Mouse (Mus musculus) liver, embryonic 14 days (tissue): ENCODE results near the gene Ms4a15. TPM values are rescaled to one million over a fixed set of nuclear protein-coding genes. Genes with fewer than 3 reads are reported as not detected.

Source experiments
- polyA plus RNA-seq: library from polyadenylated mRNA; depleted of rRNA; stranded (reverse); fragments of >200 nt; gene quantifications from 2 replicates; pipeline ENCODE4 v1.2.3, GENCODE M21; 2012; rRNA removed

Ms4a15 gene
- not detected in 2 replicates for polyA plus RNA-seq

GRCm38 (mm10) chr19:10993150-10993549, at the start of gene Ms4a15:
Ms4a15 (minus strand) TSS chr19:10993250.

DNA sequence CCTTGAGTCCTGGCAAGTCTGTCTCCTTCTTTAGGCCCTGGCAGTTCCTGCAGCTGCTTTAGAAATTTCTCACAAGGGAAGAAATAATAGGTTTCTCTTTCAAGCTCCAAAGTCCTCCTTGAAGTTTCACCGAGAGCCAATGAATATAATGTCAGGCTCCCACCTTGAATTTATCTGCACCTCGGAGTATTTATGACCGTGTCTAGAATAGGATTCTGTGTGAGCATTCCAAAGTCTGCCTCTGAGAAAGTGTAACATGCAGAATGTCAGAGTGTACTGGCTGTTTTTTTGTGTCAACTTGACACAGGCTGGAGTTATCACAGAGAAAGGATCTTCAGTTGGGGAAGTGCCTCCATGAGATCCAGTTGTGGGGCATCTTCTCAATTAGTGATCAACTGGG, 24.8 kb upstream of the Ms4a15 start, which contains the start of gene Ms4a18:
TSS of gene Ms4a18 (minus strand) at position 141 of the 400 bp plus-strand sequence.

GRCm38 (mm10) chr19:10974238-10974865, 18.7 kb downstream of the Ms4a15 start, which contains the start of gene Ms4a10:
Ms4a10 (minus strand) TSS chr19:10974670.

GRCm38 (mm10) chr19:10949112-10949511, 43.9 kb downstream of the Ms4a15 start, which contains the start of gene Ccdc86:
Ccdc86 (minus strand) TSS chr19:10949266.

GRCm38 (mm10) chr19:10937110-10937563, 55.9 kb downstream of the Ms4a15 start, which contains the start of gene Ptgdr2:
Ptgdr2 (plus strand) TSS chr19:10937160.

Other genes starting within 250 kb of the Ms4a15 start
- not detected in 2 replicates for gene Cd6, start 163.2 kb downstream of the Ms4a15 start, polyA plus RNA-seq
- 3.6 and 4.0 TPM in 2 replicates for gene Slc15a3, start 153.5 kb downstream of the Ms4a15 start, polyA plus RNA-seq
- 2.2 and 2.7 TPM in 2 replicates for gene Tmem132a, start 123.3 kb downstream of the Ms4a15 start, polyA plus RNA-seq
- gene Tmem109, start 111.2 kb downstream of the Ms4a15 start, polyA plus RNA-seq: 10.6 and 11.7 TPM in 2 replicates
- 98.2 and 111 TPM in 2 replicates for gene Prpf19, start 98.0 kb downstream of the Ms4a15 start, polyA plus RNA-seq
- not detected in 2 replicates for gene Zp1, start 72.6 kb downstream of the Ms4a15 start, polyA plus RNA-seq
- 0.02 and 0.05 TPM in 2 replicates for gene Ptgdr2, start 56.1 kb downstream of the Ms4a15 start, polyA plus RNA-seq
- gene Ccdc86, start 44.0 kb downstream of the Ms4a15 start, polyA plus RNA-seq: 3.6 and 5.4 TPM in 2 replicates
- gene Ms4a10, start 18.6 kb downstream of the Ms4a15 start, polyA plus RNA-seq: not detected in 2 replicates
- gene Ms4a18, start 24.8 kb upstream of the Ms4a15 start, polyA plus RNA-seq: not detected in 2 replicates
- gene Ms4a8a, start 87.9 kb upstream of the Ms4a15 start, polyA plus RNA-seq: 0.03 and 0.12 TPM in 2 replicates
- gene 1700017D01Rik, start 137.6 kb upstream of the Ms4a15 start, polyA plus RNA-seq: not detected in 2 replicates
- not detected in 2 replicates for gene 1700025F22Rik, start 172.1 kb upstream of the Ms4a15 start, polyA plus RNA-seq
- gene Ms4a13, start 203.5 kb upstream of the Ms4a15 start, polyA plus RNA-seq: not detected in 2 replicates
- gene Ms4a12, start 239.2 kb upstream of the Ms4a15 start, polyA plus RNA-seq: not detected in 2 replicates